Mouse (Mus musculus): ENCODE measurements around the gene Naglu. TPM values are rescaled to one million over a fixed set of nuclear protein-coding genes. Genes with fewer than 3 reads are reported as not detected.

Gene Naglu
- polyA plus RNA-seq, 1 experiment from 2014 or later = 25.6 TPM

DNA sequence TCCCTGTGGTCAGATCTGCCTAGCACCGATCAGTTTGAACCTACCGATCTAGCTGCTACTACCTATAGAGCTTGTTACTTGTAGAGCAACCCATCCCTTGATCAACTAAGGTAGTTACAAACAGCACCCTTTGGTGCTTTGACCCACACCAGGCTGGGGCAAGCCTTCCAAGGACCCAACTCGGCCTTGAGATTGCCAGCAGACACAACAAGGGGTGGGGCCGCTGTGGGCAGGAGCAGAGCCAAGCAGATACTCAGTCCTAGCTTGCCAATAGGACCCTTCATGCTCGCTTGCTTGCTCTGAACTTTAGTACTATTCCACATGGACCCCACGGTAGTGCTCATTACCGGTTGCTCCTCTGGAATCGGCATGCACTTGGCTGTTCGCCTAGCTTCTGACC is 8.3 kb downstream of the Naglu start, which contains the start of gene Hsd17b1:
Gene Hsd17b1 (plus strand): TSS at position 291 of the 400 bp plus-strand sequence.
- Histone ChIP-seq H3K9me3 (ENCODE audit: control insufficient read depth) (no peaks in the 10 kb centered on the region), H3K27ac (ENCODE audit: low read depth, low read length) (no peak within 1 kb of the TSS), H3K9ac (ENCODE audit: low read depth, low read length) (no peak within 1 kb of the TSS), H3K4me2 (replicated peaks; ENCODE audit: low read depth) (no peak within 1 kb of the TSS), H3K36me3 (ENCODE audit: control insufficient read depth, insufficient read depth) (peaks cover 18% of the 10 kb centered on the region; the same call in 1 of the 2 replicates), H3K4me1 (replicated peaks; ENCODE audit: control insufficient read depth, insufficient read depth, low read length) (peaks cover 10% of the 10 kb centered on the region), H3K27me3 (replicated peaks; ENCODE audit: control insufficient read depth, insufficient read depth, low read length) (peaks cover 26% of the 10 kb centered on the region), H3K4me3 (ENCODE audit: low read depth, low read length) (no peak within 1 kb of the TSS)
- TF ChIP-seq CTCF (IDR thresholded peaks at IDR 0.05; ENCODE audit: low read depth) = no peak
- 74% methylated on average over 9 of the region's 9 CpGs for WGBS
- no peak for ATAC-seq

DNA sequence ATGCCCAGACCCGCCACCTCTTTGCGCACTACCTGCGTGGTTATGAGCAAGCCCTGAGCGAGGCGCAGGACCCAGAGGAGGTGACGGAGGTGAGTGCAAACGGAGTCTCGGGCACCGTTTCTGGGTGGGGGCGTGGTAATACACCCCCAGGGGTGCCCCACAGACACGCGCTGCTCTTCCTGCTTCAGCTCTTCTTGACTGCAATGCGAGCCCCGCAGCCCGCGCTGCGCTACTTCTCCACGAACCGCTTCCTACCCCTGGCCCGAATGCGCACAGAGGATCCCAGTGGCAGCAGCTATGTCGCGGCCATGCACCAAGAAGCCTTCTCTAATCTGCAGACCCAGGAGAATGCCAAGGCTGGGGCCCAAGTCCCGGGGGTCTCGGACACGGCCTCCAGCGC is 9.9 kb downstream of the Naglu start:
- Histone ChIP-seq H3K27ac (ENCODE audit: low read depth, low read length) (no peak overlapping the region), H3K9ac (ENCODE audit: low read depth, low read length) (no peak overlapping the region), H3K36me3 (ENCODE audit: control insufficient read depth, insufficient read depth) (peaks cover 18% of the 10 kb centered on the region; the same call in 1 of the 2 replicates), H3K4me2 (replicated peaks; ENCODE audit: low read depth) (peak overlapping the region; percentile 24; the same call in 1 of the 2 replicates), H3K4me3 (ENCODE audit: low read depth, low read length) (no peak overlapping the region), H3K27me3 (replicated peaks; ENCODE audit: control insufficient read depth, insufficient read depth, low read length) (peaks cover 26% of the 10 kb centered on the region), H3K9me3 (ENCODE audit: control insufficient read depth) (no peaks in the 10 kb centered on the region), H3K4me1 (replicated peaks; ENCODE audit: control insufficient read depth, insufficient read depth, low read length) (peaks cover 10% of the 10 kb centered on the region)
- ATAC-seq = no peak
- TF ChIP-seq CTCF (IDR thresholded peaks at IDR 0.05; ENCODE audit: low read depth) = no peak
- WGBS = 8% methylated on average over 27 of the region's 27 CpGs

DNA sequence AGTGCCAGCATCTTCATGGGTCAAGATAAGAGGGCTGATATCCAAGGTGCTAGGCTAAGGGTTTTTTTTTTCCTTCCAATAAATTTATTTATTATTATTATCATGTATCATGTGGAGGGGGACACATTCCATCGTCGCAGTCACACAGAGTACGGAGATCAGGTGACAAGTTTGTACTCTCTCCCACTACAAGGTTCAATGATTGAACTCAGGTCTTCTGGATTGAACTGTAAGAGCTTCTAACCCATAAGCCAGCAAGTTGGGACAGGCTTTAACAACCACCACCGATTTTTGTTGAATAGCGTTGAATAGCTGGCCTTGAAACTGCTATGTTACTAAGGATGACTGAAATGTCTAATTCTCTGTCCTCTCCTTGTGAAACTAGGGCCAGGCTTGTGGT is 10.6 kb downstream of the Naglu start:
- peaks cover 26% of the 10 kb centered on the region for H3K27me3 ChIP-seq (replicated peaks; ENCODE audit: control insufficient read depth, insufficient read depth, low read length)
- ATAC-seq = no peak
- peaks cover 19% of the 10 kb centered on the region; the same call in 1 of the 2 replicates for H3K36me3 ChIP-seq (ENCODE audit: control insufficient read depth, insufficient read depth)
- H3K4me3 ChIP-seq (ENCODE audit: low read depth, low read length) = no peak overlapping the region
- H3K4me2 ChIP-seq (replicated peaks; ENCODE audit: low read depth) = no peak overlapping the region
- no peak overlapping the region for H3K27ac ChIP-seq (ENCODE audit: low read depth, low read length)
- peaks cover 10% of the 10 kb centered on the region for H3K4me1 ChIP-seq (replicated peaks; ENCODE audit: control insufficient read depth, insufficient read depth, low read length)
- no peaks in the 10 kb centered on the region for H3K9me3 ChIP-seq (ENCODE audit: control insufficient read depth)
- no peak overlapping the region for H3K9ac ChIP-seq (ENCODE audit: low read depth, low read length)
- WGBS = 74% methylated on average over 5 of the region's 5 CpGs
- TF ChIP-seq CTCF (IDR thresholded peaks at IDR 0.05; ENCODE audit: low read depth) = no peak

DNA sequence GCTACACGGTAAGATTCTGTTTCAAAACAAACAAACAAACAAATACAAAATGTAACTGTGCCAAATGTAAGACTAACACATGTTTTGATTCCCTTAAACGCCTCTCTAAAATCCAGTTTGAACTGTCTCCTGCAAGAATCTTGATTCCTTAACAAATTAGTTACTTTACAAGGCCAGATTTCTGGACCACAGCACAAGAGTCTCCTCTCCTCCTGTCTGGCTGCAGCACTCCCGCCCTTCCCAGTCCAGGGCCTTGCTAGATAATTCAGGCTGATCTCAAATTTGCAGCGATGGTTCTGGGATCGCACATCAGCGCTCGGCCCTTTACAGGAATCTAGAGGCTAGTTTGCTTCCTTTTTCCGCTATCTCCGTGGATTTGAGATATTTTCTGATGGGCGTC is 11.8 kb downstream of the Naglu start:
- Histone ChIP-seq H3K9ac (ENCODE audit: low read depth, low read length) (0 out of 2 replicates have a peak overlapping the region, but pooled peaks have one; percentile 40), H3K36me3 (ENCODE audit: control insufficient read depth, insufficient read depth) (peaks cover 15% of the 10 kb centered on the region; the same call in 1 of the 2 replicates)

DNA sequence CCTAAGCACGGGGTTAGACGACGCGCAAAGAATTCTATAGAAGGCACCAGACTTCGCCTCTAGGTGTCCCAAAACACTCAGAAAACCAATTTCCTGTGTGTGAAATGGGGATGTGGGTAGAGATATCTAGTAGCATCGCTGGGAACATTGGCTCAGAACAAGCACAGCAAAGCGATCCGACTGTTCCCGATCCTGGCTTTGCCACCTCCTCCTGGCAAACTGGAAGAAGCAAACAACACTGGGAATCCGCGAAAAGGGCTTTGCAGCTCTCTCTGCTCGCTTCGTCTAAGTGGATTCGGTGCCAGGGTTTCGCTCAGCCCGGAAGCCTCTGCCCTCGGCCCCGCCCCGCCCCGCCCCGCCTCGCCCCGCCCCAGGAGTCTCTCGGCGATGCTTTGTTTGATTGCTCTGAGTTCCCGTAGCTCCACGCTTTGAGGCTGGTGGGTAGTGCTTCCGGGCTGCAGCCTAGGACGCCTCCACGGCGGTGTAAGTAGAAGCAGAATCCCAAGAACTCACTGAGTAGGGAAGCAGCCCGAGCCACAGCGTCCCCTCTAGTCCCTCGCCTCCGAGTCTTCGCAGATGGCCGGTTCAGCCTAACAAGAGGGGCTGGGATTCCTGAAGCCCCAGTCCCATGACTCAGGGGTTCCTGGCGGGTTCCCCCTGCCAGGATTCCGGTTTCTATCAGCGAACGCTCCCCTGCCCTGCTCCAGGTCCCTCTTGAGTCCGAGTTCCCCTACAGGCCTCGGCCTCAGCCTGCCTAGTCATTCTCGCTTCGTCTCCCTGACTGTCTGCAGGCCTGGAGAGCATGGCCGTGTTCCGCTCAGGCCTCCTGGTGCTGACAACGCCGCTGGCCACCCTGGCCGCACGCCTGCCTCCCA is 12.6 kb downstream of the Naglu start, which contains the start of gene Coasy:
Gene Coasy (plus strand): TSS at position 358 of the 875 bp plus-strand sequence.
- WGBS = under 1% methylated on average over 48 of the region's 51 CpGs

More for the DNA sequence above, 11.8 kb downstream of the Naglu start:
- Histone ChIP-seq H3K27me3 (replicated peaks; ENCODE audit: control insufficient read depth, insufficient read depth, low read length) (peaks cover 26% of the 10 kb centered on the region), H3K4me2 (replicated peaks; ENCODE audit: low read depth) (peak overlapping the region; percentile 92), H3K4me3 (ENCODE audit: low read depth, low read length) (peak overlapping the region; percentile 65), H3K4me1 (replicated peaks; ENCODE audit: control insufficient read depth, insufficient read depth, low read length) (peaks cover 10% of the 10 kb centered on the region), H3K27ac (ENCODE audit: low read depth, low read length) (peak overlapping the region; percentile 88; the same call in 1 of the 2 replicates), H3K9me3 (ENCODE audit: control insufficient read depth) (no peaks in the 10 kb centered on the region)
- no peak for ATAC-seq
- TF ChIP-seq CTCF (IDR thresholded peaks at IDR 0.05; ENCODE audit: low read depth) = no peak
- 6% methylated on average over 10 of the region's 10 CpGs for WGBS

DNA sequence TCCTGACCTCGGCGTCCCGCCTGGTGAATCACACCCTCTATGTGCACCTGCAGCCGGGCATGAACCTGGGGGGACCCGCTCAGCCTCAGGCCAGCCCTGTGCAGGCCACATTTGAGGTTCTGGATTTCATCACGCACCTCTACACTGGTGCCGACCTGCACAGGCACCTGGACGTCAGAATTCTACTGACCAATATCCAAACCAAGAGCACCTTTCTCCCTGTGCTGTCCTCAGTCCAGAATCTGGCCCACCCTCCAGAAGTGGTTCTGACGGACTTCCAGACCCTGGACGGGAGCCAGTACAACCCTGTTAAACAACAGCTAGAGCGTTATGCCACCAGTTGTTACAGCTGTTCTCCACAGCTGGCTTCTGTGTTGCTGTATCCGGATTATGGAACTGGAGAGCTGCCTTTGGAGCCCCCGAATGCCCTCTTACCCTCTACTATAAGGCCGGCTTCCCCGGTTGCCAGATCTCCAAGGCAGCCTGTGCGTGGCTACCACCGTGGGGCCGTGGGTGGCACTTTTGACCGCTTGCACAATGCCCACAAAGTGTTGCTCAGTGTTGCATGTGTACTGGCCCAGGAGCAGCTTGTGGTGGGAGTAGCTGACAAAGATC is 13.4 kb downstream of the Naglu start:
- peak overlapping the region; percentile 85 for H3K9ac ChIP-seq (ENCODE audit: low read depth, low read length)
- peak overlapping the region; percentile 65 for H3K4me3 ChIP-seq (ENCODE audit: low read depth, low read length)
- no peaks in the 10 kb centered on the region for H3K9me3 ChIP-seq (ENCODE audit: control insufficient read depth)
- H3K36me3 ChIP-seq (ENCODE audit: control insufficient read depth, insufficient read depth) = peaks cover 4% of the 10 kb centered on the region; the same call in 1 of the 2 replicates
- peak overlapping the region; percentile 88 for H3K27ac ChIP-seq (ENCODE audit: low read depth, low read length)
- ATAC-seq = no peak
- no peak for TF ChIP-seq CTCF (IDR thresholded peaks at IDR 0.05; ENCODE audit: low read depth)
- 29% methylated on average over 19 of the region's 19 CpGs for WGBS
- H3K4me1 ChIP-seq (replicated peaks; ENCODE audit: control insufficient read depth, insufficient read depth, low read length) = peaks cover 17% of the 10 kb centered on the region
- H3K27me3 ChIP-seq (replicated peaks; ENCODE audit: control insufficient read depth, insufficient read depth, low read length) = peaks cover 22% of the 10 kb centered on the region
- peak overlapping the region; percentile 92 for H3K4me2 ChIP-seq (replicated peaks; ENCODE audit: low read depth)

More for the DNA sequence above, 12.6 kb downstream of the Naglu start, which contains the start of gene Coasy:
- ATAC-seq = peak; percentile 84
- Histone ChIP-seq H3K9me3 (ENCODE audit: control insufficient read depth) (no peaks in the 10 kb centered on the region), H3K4me3 (ENCODE audit: low read depth, low read length) (peak within 1 kb of the TSS; percentile 65), H3K27ac (ENCODE audit: low read depth, low read length) (peak within 1 kb of the TSS; percentile 88), H3K27me3 (replicated peaks; ENCODE audit: control insufficient read depth, insufficient read depth, low read length) (peaks cover 26% of the 10 kb centered on the region), H3K36me3 (ENCODE audit: control insufficient read depth, insufficient read depth) (peaks cover 8% of the 10 kb centered on the region; the same call in 1 of the 2 replicates), H3K9ac (ENCODE audit: low read depth, low read length) (peak within 1 kb of the TSS; percentile 85), H3K4me1 (replicated peaks; ENCODE audit: control insufficient read depth, insufficient read depth, low read length) (peaks cover 10% of the 10 kb centered on the region), H3K4me2 (replicated peaks; ENCODE audit: low read depth) (peak within 1 kb of the TSS; percentile 92)
- TF ChIP-seq CTCF (IDR thresholded peaks at IDR 0.05; ENCODE audit: low read depth) = peak; percentile 73
